Mouse (Mus musculus) midbrain, embryonic 13.5 days (tissue): ENCODE measurements around the gene Zpr1. TPM values are rescaled to one million over a fixed set of nuclear protein-coding genes. Genes with fewer than 3 reads are reported as not detected.

ENCODE experiments used
- ATAC-seq: fragments of 200-750 bp; cut with Nextera tagmentation; 2 replicates; pipeline ENCODE4 v1.8.0; 2017; ENCODE audit warnings: mild to moderate bottlenecking, moderate TSS enrichment, moderate library complexity
- H3K27ac ChIP-seq: fragments of 300-500 bp; sonication (generic); 2 replicates; pipeline ENCODE4 v1.5.1; 2015; ENCODE audit warnings: inconsistent platforms, mild to moderate bottlenecking, moderate library complexity
- H3K27me3 ChIP-seq: fragments of 300-500 bp; sonication (generic); 2 replicates; pipeline ENCODE4 v1.6.1; 2015; ENCODE audit warnings: mild to moderate bottlenecking, inconsistent platforms
- H3K36me3 ChIP-seq: fragments of 300-500 bp; sonication (generic); 2 replicates; pipeline ENCODE4 v1.6.1; 2015; ENCODE audit warnings: mild to moderate bottlenecking, inconsistent platforms
- H3K4me1 ChIP-seq: fragments of 300-500 bp; sonication (generic); replicated peaks from 2 replicates; pipeline ENCODE4 v1.6.1; 2015; ENCODE audit warnings: inconsistent platforms
- H3K4me2 ChIP-seq: fragments of 300-500 bp; sonication (generic); replicated peaks from 2 replicates; pipeline ENCODE4 v1.6.1; 2015; ENCODE audit warnings: moderate library complexity, mild to moderate bottlenecking, inconsistent platforms
- H3K4me3 ChIP-seq: fragments of 300-500 bp; sonication (generic); replicated peaks from 2 replicates; pipeline ENCODE4 v1.5.1; 2015; ENCODE audit warnings: mild to moderate bottlenecking, inconsistent platforms
- H3K9ac ChIP-seq: fragments of 300-500 bp; sonication (generic); replicated peaks from 2 replicates; pipeline ENCODE4 v1.6.1; 2015; ENCODE audit warnings: mild to moderate bottlenecking, inconsistent platforms
- H3K9me3 ChIP-seq: fragments of 300-500 bp; sonication (generic); 2 replicates; pipeline ENCODE4 v1.6.1; 2016; ENCODE audit warnings: mild to moderate bottlenecking, inconsistent platforms
- WGBS: fragments of 180-500 bp; shearing (Covaris S2); methylation state at CpG from one replicate; pipeline ENCODE4 v1.1.7; 2015; 5-methylcytosine and 5-hydroxymethylcytosine counted together
- polyA plus RNA-seq: library from polyadenylated mRNA; unstranded; fragments of >200 nt; fragmentation: Nextera tagmentation; extraction: Ambion mirVana; gene quantifications from 2 replicates; pipeline ENCODE4 v1.2.1, GENCODE M21; 2015

Gene Zpr1
- polyA plus RNA-seq, result 54.5 and 61.0 TPM in 2 replicates

DNA sequence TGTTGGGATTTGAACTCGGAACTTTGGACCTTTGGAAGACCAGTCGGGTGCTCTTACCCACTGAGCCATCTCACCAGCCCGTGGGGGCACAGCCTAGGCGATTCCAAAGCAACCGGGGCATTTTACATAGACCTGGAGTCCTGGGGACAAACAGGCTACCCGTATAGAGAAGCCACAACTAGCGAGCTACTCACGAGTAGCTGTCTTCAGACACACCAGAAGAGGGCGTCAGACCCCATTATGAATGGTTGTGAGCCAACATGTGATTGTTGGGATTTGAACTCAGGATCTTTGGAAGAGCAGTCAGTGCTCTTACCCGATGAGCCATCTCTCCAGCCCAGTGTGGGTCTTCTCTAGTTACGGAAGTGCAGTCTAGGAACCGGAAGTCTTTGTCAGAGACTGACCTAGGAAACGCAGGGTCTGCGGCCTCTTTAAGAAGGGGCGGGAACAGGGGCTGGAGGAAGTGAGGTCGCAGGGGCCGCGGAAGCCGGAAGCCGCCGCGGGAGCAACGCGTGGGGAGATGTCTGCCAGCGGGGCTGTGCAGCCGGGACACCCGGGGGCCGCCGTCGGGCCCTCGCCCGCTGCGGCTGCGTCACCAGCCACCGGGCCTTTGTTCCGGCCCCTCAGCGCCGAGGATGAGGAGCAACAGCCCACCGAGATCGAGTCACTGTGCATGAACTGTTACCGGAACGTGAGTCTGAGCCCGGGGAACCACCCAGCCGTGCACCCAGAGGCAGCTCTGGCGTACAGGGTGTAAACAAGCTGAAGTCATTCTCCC, at the start of gene Zpr1:
Zpr1 (plus strand) TSS at position 388 of the 778 bp plus-strand sequence.
- Histone ChIP-seq H3K4me3 (peak within 1 kb of the TSS; percentile 84), H3K4me2 (peak within 1 kb of the TSS; percentile 98), H3K9me3 (no peaks in the 10 kb centered on the region), H3K27ac (peak within 1 kb of the TSS; percentile 61), H3K9ac (peak within 1 kb of the TSS; percentile 84), H3K36me3 (peaks cover 35% of the 10 kb centered on the region), H3K27me3 (peaks cover 25% of the 10 kb centered on the region), H3K4me1 (peaks cover 16% of the 10 kb centered on the region)
- peak; percentile 98 for ATAC-seq
- WGBS, result 5% methylated on average over 45 of the region's 45 CpGs

DNA sequence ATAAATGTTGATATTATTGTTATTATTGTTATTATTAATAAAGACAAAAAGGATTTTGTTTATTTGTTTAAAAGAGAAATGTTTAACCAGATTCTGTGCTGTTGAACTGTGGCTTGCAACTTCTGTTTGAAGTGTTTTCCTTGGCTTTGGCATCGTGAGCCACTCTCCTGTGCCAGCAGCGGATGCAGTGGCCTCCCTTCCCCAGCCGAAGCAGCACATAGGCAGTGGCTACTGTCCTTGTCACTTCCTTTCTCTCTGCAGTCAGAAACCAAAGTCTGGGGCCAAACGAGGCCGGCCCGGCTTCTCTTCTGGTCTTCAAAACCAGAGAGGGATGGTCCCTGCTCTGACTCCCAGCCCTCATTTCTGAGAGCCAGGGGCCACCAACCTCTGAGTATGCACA, 49.8 kb upstream of the Zpr1 start:
- no peak for ATAC-seq
- 91% methylated on average over 6 of the region's 6 CpGs for WGBS
- no peak overlapping the region for H3K4me2 ChIP-seq

DNA sequence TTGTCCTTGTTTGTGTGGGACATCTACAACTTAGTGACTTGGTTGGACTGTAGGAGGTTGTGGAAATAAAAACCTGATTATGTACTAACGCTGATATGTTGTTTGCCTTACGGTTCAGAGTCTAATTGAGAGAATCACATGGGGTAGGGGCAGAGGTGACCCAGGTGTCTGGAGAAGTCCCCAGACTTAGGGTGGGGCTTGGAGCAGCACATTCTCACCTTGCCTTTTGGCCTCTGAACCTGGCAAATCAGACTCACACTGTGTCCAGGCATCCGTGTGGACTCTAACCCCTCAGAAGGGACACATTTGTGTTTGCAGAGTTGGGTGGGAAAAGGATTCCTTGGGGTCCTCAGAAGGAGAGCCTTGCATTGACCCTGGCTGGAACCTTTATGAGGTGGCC, 48.8 kb upstream of the Zpr1 start:
- ATAC-seq, result no peak
- 88% methylated on average over 3 of the region's 3 CpGs for WGBS

More for the DNA sequence above, 49.8 kb upstream of the Zpr1 start:
- Histone ChIP-seq H3K4me3 (no peak overlapping the region), H3K36me3 (peaks cover 52% of the 10 kb centered on the region), H3K4me1 (no peaks in the 10 kb centered on the region), H3K9ac (no peak overlapping the region), H3K27ac (no peak overlapping the region), H3K27me3 (no peaks in the 10 kb centered on the region), H3K9me3 (no peaks in the 10 kb centered on the region)

DNA sequence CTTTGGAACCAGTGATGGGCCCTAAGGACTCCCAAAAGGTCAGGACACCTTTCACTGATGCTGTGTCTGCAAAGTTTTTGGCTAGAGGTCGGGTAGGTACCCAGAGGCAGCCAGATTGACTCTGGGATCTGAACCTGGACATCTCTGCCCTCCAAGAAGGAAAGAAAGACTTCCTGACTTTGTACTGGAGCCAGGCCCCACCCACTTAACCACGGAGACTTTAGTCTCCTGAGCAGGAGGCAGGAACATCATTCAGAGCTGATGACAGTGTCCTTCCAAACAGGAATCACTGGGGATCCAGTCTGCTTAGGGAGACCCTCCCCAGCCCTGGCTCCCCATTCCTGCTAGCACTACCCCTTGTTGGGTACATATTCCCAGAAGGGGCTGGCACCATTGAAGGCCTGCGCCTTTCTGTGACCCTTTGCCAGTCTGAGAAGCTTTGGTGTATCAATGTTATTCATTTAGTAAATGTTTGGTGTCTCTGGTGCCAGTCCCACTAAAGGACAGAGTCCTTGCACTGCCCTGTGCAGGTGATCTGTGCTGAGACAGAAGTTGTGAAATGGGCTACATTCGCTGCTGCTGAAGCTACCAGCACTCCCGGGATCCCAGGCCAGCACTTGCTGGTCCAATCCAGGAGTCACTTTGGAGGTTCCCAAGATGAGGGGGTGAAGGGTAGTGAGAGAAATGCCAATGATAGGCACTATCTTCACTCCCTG, 47.8 kb upstream of the Zpr1 start:
- Histone ChIP-seq H3K27me3 (peaks cover 6% of the 10 kb centered on the region; the same call in 1 of the 2 replicates), H3K4me3 (no peak overlapping the region), H3K4me1 (peaks cover 2% of the 10 kb centered on the region), H3K4me2 (no peak overlapping the region), H3K27ac (no peak overlapping the region), H3K36me3 (peaks cover 38% of the 10 kb centered on the region), H3K9me3 (no peaks in the 10 kb centered on the region), H3K9ac (no peak overlapping the region)
- 74% methylated on average over 5 of the region's 5 CpGs for WGBS
- ATAC-seq, result no peak

More for the DNA sequence above, 48.8 kb upstream of the Zpr1 start:
- H3K27ac ChIP-seq, result no peak overlapping the region
- H3K9me3 ChIP-seq, result no peaks in the 10 kb centered on the region
- no peak overlapping the region for H3K4me3 ChIP-seq
- H3K9ac ChIP-seq, result no peak overlapping the region
- no peak overlapping the region for H3K4me2 ChIP-seq
- peaks cover 6% of the 10 kb centered on the region; the same call in 1 of the 2 replicates for H3K27me3 ChIP-seq
- H3K4me1 ChIP-seq, result no peaks in the 10 kb centered on the region
- H3K36me3 ChIP-seq, result peaks cover 48% of the 10 kb centered on the region

DNA sequence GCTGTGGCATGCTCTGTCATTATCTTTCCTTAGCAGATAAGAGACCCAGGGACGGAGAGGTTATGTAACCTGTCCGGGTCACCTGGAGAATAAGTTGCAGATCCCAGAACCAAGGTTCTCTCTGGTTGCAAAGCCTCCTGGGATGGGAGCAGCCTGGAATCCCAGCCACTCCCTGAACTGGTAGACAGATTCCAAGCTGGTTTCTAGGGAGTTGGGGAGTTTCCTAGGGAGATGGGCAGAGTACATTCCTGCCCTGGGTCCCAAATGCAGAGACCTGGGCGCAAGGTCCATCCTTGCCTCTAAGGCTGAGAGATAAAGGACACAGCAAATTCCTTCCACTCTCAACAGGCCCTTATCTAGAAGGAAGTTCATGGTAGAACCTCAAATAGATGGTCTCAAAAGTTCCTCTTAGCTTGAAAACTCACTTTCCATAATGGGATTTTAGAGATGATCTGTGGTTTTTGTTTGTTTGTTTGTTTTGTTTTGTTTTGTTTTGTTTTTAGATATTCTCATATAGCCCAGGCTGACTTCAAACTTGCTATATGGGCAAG, 45.7 kb upstream of the Zpr1 start:
- peaks cover 18% of the 10 kb centered on the region for H3K36me3 ChIP-seq
- peaks cover 9% of the 10 kb centered on the region for H3K4me1 ChIP-seq
- H3K4me3 ChIP-seq, result no peak overlapping the region
- peaks cover 10% of the 10 kb centered on the region; the same call in 1 of the 2 replicates for H3K27me3 ChIP-seq
- no peaks in the 10 kb centered on the region for H3K9me3 ChIP-seq
- no peak overlapping the region for H3K27ac ChIP-seq
- no peak overlapping the region for H3K4me2 ChIP-seq
- H3K9ac ChIP-seq, result no peak overlapping the region
- no peak for ATAC-seq
- WGBS, result 91% methylated on average over 3 of the region's 3 CpGs

DNA sequence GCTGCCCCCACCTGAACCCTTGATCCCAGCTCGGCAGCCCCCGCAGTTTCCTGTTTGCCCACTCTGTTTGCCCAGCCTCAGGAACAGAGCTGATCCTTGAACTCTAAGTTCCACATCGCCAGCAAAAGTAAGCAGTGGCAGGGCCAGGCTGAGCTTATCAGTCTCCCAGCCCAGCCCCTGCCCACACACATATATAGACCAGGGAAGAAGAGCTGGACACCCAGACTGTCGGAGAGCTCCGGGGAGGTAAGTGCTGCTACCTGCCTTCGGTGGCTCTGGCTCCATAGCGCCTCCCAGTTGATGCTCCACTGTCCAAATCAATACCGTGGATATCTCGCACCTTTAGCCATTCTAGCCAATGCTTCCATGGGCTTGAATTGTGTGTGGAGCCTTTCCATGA, 44.4 kb upstream of the Zpr1 start, which contains the start of gene Apoa1:
Apoa1 (plus strand) TSS at position 90 of the 400 bp plus-strand sequence.
- no peak for ATAC-seq
- Histone ChIP-seq H3K4me2 (no peak within 1 kb of the TSS), H3K36me3 (peaks cover 6% of the 10 kb centered on the region; the same call in 1 of the 2 replicates), H3K9ac (no peak within 1 kb of the TSS), H3K27me3 (peaks cover 10% of the 10 kb centered on the region; the same call in 1 of the 2 replicates), H3K27ac (no peak within 1 kb of the TSS), H3K4me1 (peaks cover 9% of the 10 kb centered on the region), H3K9me3 (no peaks in the 10 kb centered on the region), H3K4me3 (no peak within 1 kb of the TSS)
- WGBS, result 81% methylated on average over 9 of the region's 9 CpGs

DNA sequence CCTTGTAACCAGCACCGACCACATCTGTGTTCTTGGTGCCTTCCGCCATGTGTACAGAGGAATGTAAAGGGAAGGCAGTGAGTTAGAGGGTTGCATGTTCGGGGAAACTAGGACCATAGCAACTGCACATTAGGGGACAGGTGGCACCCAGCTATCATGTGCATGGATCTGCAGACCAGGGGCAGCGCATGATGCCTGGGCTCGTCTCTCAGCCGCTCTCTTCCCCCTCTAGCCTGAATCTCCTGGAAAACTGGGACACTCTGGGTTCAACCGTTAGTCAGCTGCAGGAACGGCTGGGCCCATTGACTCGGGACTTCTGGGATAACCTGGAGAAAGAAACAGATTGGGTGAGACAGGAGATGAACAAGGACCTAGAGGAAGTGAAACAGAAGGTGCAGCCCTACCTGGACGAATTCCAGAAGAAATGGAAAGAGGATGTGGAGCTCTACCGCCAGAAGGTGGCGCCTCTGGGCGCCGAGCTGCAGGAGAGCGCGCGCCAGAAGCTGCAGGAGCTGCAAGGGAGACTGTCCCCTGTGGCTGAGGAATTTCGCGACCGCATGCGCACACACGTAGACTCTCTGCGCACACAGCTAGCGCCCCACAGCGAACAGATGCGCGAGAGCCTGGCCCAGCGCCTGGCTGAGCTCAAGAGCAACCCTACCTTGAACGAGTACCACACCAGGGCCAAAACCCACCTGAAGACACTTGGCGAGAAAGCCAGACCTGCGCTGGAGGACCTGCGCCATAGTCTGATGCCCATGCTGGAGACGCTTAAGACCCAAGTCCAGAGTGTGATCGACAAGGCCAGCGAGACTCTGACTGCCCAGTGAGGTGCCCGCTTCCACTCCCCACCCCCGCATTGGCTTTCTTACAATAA, 43.1 kb upstream of the Zpr1 start:
- Histone ChIP-seq H3K27ac (0 out of 2 replicates have a peak overlapping the region, but pooled peaks have one; percentile 31), H3K9me3 (no peaks in the 10 kb centered on the region), H3K27me3 (peaks cover 10% of the 10 kb centered on the region; the same call in 1 of the 2 replicates), H3K4me2 (peak overlapping the region; percentile 68), H3K4me3 (peak overlapping the region; percentile 46), H3K36me3 (no peaks in the 10 kb centered on the region), H3K4me1 (peaks cover 9% of the 10 kb centered on the region), H3K9ac (peak overlapping the region; percentile 67)
- peak; percentile 97 for ATAC-seq
- 15% methylated on average over 37 of the region's 37 CpGs for WGBS

DNA sequence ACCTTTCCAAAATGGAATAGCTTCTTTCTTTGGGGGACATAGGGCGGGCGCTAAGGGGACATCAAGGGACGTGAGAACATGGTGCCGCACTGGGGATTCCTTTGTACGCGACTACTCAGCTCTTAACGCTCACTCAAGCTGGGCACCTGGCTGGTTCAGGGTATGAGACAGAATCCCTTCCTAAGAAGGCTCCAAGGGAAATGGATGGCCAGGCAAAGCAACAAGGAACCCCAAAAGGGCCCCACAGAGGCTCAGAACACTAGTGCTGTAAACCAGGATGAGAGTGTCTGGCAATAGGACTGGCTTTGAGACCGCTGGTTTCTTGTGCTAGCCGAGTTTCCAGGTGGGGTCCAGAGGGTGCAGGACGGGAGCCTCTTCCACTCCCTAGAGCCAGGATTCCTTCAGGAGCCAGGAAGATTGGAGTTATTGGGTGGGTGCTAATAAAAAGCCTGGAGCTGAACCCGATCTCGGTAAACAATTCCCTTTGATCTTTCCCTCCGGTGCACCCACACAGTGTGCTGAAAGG, 42.4 kb upstream of the Zpr1 start:
- Histone ChIP-seq H3K36me3 (no peaks in the 10 kb centered on the region), H3K27me3 (peaks cover 10% of the 10 kb centered on the region; the same call in 1 of the 2 replicates), H3K9me3 (no peaks in the 10 kb centered on the region), H3K4me1 (peaks cover 9% of the 10 kb centered on the region), H3K27ac (0 out of 2 replicates have a peak overlapping the region, but pooled peaks have one; percentile 31), H3K9ac (peak overlapping the region; percentile 67), H3K4me3 (peak overlapping the region; percentile 46), H3K4me2 (peak overlapping the region; percentile 68)
- 16% methylated on average over 13 of the region's 13 CpGs for WGBS
- peak; percentile 57 for ATAC-seq

DNA sequence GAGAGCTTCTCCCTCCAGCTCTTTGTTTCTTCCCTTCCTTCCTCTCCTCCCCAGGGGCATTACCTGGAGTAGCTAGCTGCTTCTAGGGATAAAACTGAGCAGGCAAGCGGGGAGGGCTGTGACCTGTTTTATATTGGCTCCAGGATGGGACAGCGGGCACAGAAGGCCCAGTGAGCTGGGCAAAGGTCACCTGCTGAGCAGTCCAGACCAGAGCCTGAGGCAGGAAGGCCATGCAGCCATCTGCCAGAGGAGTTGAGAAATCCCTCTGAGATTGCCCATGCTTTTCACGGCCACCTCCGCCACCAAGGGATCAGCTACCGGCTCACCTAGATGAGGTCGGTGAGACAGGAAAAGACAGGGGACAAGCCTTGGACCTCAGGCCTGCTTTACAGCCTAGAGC, 37.7 kb upstream of the Zpr1 start:
- no peak overlapping the region for H3K9ac ChIP-seq
- H3K9me3 ChIP-seq, result no peaks in the 10 kb centered on the region
- no peak overlapping the region for H3K4me3 ChIP-seq

DNA sequence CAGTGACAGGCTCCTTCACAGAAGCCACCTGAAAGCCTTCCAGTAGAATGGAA, 37.4 kb upstream of the Zpr1 start, which contains the start of gene Apoc3:
Apoc3 (minus strand) TSS at position 41 of the 53 bp plus-strand sequence.
- Histone ChIP-seq H3K4me3 (no peak within 1 kb of the TSS), H3K9ac (no peak within 1 kb of the TSS), H3K9me3 (no peaks in the 10 kb centered on the region), H3K4me2 (no peak within 1 kb of the TSS), H3K4me1 (peaks cover 4% of the 10 kb centered on the region), H3K36me3 (no peaks in the 10 kb centered on the region), H3K27me3 (peaks cover 3% of the 10 kb centered on the region; the same call in 1 of the 2 replicates), H3K27ac (no peak within 1 kb of the TSS)
- no peak for ATAC-seq

More for the DNA sequence above, 37.7 kb upstream of the Zpr1 start:
- Histone ChIP-seq H3K27me3 (peaks cover 3% of the 10 kb centered on the region; the same call in 1 of the 2 replicates), H3K36me3 (no peaks in the 10 kb centered on the region), H3K27ac (no peak overlapping the region), H3K4me1 (peaks cover 6% of the 10 kb centered on the region), H3K4me2 (no peak overlapping the region)
- ATAC-seq, result no peak
- WGBS, result 87% methylated on average over 6 of the region's 6 CpGs

DNA sequence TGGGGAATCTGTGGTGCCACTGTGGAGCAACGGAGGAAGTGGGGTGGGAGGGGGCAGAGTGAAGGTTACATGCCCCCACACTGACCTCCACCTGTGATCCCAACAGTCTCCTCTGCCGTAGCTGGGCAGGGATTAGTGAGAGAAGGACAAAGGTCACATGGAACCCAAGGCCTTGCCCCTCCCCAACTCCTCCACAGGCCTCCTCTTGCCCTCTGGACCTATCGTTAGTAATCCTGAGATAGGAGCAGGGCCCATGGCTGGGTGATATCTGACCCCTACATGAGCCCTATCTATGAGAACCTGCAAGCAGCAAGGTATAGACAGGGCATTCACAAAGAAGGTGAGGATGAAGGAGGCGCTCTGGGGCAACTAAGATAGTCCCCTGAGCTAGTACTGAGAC, 37.2 kb upstream of the Zpr1 start:
- H3K27me3 ChIP-seq, result peaks cover 3% of the 10 kb centered on the region; the same call in 1 of the 2 replicates
- H3K4me3 ChIP-seq, result no peak overlapping the region
- no peaks in the 10 kb centered on the region for H3K9me3 ChIP-seq
- ATAC-seq, result no peak
- peaks cover 2% of the 10 kb centered on the region for H3K4me1 ChIP-seq
- WGBS, result 52% methylated on average over 4 of the region's 4 CpGs
- H3K9ac ChIP-seq, result no peak overlapping the region
- no peak overlapping the region for H3K27ac ChIP-seq
- H3K36me3 ChIP-seq, result no peaks in the 10 kb centered on the region
- H3K4me2 ChIP-seq, result no peak overlapping the region
